Mouse (Mus musculus) liver, postnatal 0 days (tissue): Measurements from ENCODE around the gene Slc39a13.

Experiments used
- CTCF ChIP-seq: sonication (generic); IDR thresholded peaks from 2 replicates; pipeline ENCODE4 v1.5.1; 2016; ENCODE audit warnings: antibody characterized with exemption, low read depth
- EP300 ChIP-seq: IDR thresholded peaks from 2 replicates; pipeline ENCODE4 v1.6.1; 2016; ENCODE audit warnings: antibody characterized with exemption, low read depth, mild to moderate bottlenecking

- TF ChIP-seq CTCF (peak; percentile 15; the same call in 1 of the 2 replicates), EP300 (no peak)
These were observed 13.2 kb upstream of the Slc39a13 start for GRCm38 (mm10) chr2:91083366-91083940.
